Mouse (Mus musculus) cerebellum, adult 2 months (tissue): ENCODE data around the gene Cd59b.

Source experiments
- CTCF ChIP-seq: fragments of 200-500 bp; IDR thresholded peaks from 2 replicates; pipeline ENCODE4 v1.5.1; 2011; ENCODE audit warnings: low read depth, mild to moderate bottlenecking, control low read depth, low read length, moderate library complexity, borderline replicate concordance; ENCODE audit not compliant: insufficient read depth
- POLR2A ChIP-seq: fragments of 200-500 bp; IDR thresholded peaks from 2 replicates; pipeline ENCODE4 v1.6.1; 2011; ENCODE audit warnings: low read length, control low read depth, borderline replicate concordance; ENCODE audit not compliant: insufficient read depth

DNA sequence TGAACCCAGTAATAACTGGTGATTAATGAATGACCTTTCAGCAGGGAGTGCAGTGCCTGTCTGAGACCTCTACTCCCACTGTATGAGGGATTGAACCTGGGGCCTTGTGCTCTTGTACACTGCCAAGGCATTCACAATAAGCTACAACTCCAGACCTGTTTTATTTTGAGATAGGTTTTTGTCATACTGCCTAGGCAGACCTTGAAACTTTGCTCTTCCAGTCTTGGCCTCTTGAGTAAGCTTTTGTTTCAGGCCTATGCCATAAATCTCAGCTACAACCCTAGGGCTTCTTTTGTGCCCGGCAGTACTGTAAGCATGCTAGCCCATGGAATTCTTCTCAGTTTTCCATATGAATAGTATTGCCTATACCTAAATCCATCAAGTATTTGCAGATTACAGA, 49.4 kb downstream of the Cd59b start:
- no peak for TF ChIP-seq CTCF
- no peak for TF ChIP-seq POLR2A
